Mouse (Mus musculus) gastrocnemius, postnatal 14 days (tissue): ENCODE measurements around the gene Fam71f1. TPM values are rescaled to one million over a fixed set of nuclear protein-coding genes. Genes with fewer than 3 reads are reported as not detected.

Experiments
- total RNA-seq, 2 experiments: library from RNA; stranded (reverse); gene quantifications; 2 replicates each; pipeline ENCODE4 v1.2.3; 2021

Fam71f1 gene
- total RNA-seq, 2 experiments from 2014 or later: not detected

Other genes starting within 250 kb of the Fam71f1 start
- gene Rbm28, start 154.1 kb upstream of the Fam71f1 start, total RNA-seq: 10 to 100 TPM; 13.6 to 13.8 TPM
- gene Prrt4, start 139.6 kb upstream of the Fam71f1 start, total RNA-seq: under 1 TPM; 0.64 to 0.88 TPM
- gene Impdh1, start 102.8 kb upstream of the Fam71f1 start, total RNA-seq: 10 to 100 TPM; 20.2 to 23.8 TPM
- 1 to 10 TPM; 5.3 to 5.4 TPM for gene Hilpda, start 46.7 kb upstream of the Fam71f1 start, total RNA-seq
- gene Fam71f2, start 39.5 kb upstream of the Fam71f1 start, total RNA-seq: under 1 TPM; 0.20 to 0.21 TPM
- 100 to 1,000 TPM; 121 to 131 TPM for gene Calu, start 28.9 kb downstream of the Fam71f1 start, total RNA-seq
- under 1 TPM; 0.09 to 0.14 TPM for gene Opn1sw, start 69.3 kb downstream of the Fam71f1 start, total RNA-seq
- gene Ccdc136, start 77.2 kb downstream of the Fam71f1 start, total RNA-seq: 10 to 100 TPM in 1 of 2 experiments, 1 to 10 TPM in 1; 9.6 to 13.2 TPM
- gene Flnc, start 114.1 kb downstream of the Fam71f1 start, total RNA-seq: 100 to 1,000 TPM; 267 to 438 TPM
- 10 to 100 TPM; 97.8 to 99.2 TPM for gene Atp6v1f, start 148.6 kb downstream of the Fam71f1 start, total RNA-seq
- not detected for gene Atp6v1fnb, start 152.3 kb downstream of the Fam71f1 start, total RNA-seq
- gene Kcp, start 188.8 kb downstream of the Fam71f1 start, total RNA-seq: 10 to 100 TPM; 12.4 to 13.8 TPM
- gene Irf5, start 207.5 kb downstream of the Fam71f1 start, total RNA-seq: 1 to 10 TPM; 1.0 to 1.8 TPM